Mouse (Mus musculus): ENCODE measurements around the gene Nckap5. TPM values are rescaled to one million over a fixed set of nuclear protein-coding genes. Genes with fewer than 3 reads are reported as not detected.

The Nckap5 gene
- total and polyA plus RNA-seq, 3 experiments: not detected

DNA sequence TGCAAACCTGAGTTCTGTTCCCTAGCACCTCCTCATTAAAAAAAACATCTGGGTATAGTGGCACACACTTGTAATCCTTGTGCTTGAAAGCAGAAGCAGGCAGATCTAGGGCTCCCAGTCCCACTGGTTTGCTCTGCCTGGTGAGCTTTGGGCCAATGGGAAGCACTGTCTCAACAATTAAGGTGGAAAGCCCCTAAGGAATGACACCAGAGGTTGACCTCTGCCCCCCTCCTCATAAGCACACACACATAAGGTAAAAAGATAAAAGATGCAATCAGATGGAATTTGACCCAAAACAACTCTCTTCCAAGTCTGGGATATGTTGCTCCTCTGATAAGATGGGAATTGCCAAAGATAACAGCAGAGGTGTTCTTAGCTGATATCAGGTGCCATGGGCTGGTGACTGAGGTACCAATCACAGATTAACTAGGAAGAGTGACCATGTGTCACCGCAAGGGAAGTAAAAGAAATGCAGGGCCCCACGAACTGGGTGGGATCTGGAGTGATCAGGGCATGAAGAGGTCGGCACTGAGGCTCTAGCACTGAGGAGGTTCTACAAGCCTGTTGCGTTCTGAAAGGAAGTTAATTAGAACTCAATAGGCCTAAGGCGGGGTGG, 110.8 kb downstream of the Nckap5 start:
- no peak for DNase-seq (ENCODE audit: low read depth, low spot score)

DNA sequence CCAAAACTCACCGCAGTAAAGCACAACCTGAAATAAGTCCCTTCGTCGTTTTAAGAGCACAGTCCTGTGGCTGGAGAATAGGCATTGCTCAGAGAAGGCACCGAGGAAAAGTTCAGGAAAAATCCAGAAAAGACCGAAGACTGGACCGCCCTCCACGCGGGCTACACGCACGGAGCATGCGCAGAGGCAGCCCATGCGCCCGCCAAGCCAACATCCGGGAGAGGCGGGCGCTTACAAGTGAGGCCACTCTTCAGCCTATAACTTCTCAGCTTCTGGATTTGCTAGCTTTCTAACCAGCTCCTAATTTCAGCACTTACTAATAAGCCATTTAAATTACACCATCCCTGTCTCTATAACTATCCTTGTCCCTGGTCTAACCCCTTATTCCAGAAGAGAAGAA, 124.0 kb downstream of the Nckap5 start:
- H3K9ac ChIP-seq (ENCODE audit: control insufficient read depth, low read depth, low read length, poor library complexity, severe bottlenecking): no peak overlapping the region
- H3K4me1 ChIP-seq (ENCODE audit: control insufficient read depth in 1 of 2, insufficient read depth in 2 of 2, low read length in 2 of 2): no peaks in the 10 kb centered on the region
- H3K9me3 ChIP-seq (replicated peaks; ENCODE audit: insufficient read depth, low read length): no peaks in the 10 kb centered on the region
- no peaks in the 10 kb centered on the region for H3K79me2 ChIP-seq (ENCODE audit: control insufficient read depth, insufficient read depth, low read length, poor library complexity)
- no peaks in the 10 kb centered on the region for H3K36me3 ChIP-seq (ENCODE audit: control insufficient read depth in 1 of 2, insufficient read depth in 2 of 2, low read length in 2 of 2)
- H3K27me3 ChIP-seq (ENCODE audit: control insufficient read depth in 1 of 2, insufficient read depth in 2 of 2, low read length in 2 of 2): no peaks in the 10 kb centered on the region
- TF ChIP-seq NELFE (IDR thresholded peaks at IDR 0.05; ENCODE audit: low read depth, low read length) (no peak), RAD21 (IDR thresholded peaks at IDR 0.05; ENCODE audit: low read depth, low read length) (no peak), BHLHE40 (IDR thresholded peaks at IDR 0.05; ENCODE audit: borderline replicate concordance, low read depth, low read length) (no peak), CHD2 (IDR thresholded peaks at IDR 0.05; ENCODE audit: low read length) (no peak), CTCF (IDR thresholded peaks at IDR 0.05 in 2 of 3, conservative IDR thresholded peaks at IDR 0.05 in 1 of 3; ENCODE audit: control insufficient read depth in 1 of 3, insufficient read depth in 1 of 3, low read depth in 2 of 3, low read length in 3 of 3, poor library complexity in 1 of 3, severe bottlenecking in 1 of 3) (no peak), MAFK (IDR thresholded peaks at IDR 0.05; ENCODE audit: borderline replicate concordance, low read depth, low read length) (no peak), MAZ (IDR thresholded peaks at IDR 0.05; ENCODE audit: low read depth, low read length) (no peak), JUND (IDR thresholded peaks at IDR 0.05; ENCODE audit: low read depth, low read length) (no peak), MYC (IDR thresholded peaks at IDR 0.05; ENCODE audit: low read depth, low read length) (no peak), TAL1 (IDR thresholded peaks at IDR 0.05; ENCODE audit: low read length) (no peak), POLR2A (IDR thresholded peaks at IDR 0.05; ENCODE audit: control insufficient read depth in 1 of 2, insufficient read depth in 1 of 2, low read depth in 1 of 2, low read length in 2 of 2, poor library complexity in 1 of 2) (no peak), POLR2AphosphoS5 (IDR thresholded peaks at IDR 0.05; ENCODE audit: borderline replicate concordance, low read depth, low read length) (no peak), KAT2A (conservative IDR thresholded peaks at IDR 0.05; ENCODE audit: low read depth, low read length) (no peak), CHD1 (IDR thresholded peaks at IDR 0.05; ENCODE audit: low read depth, low read length) (no peak), HCFC1 (IDR thresholded peaks at IDR 0.05; ENCODE audit: low read depth, low read length) (no peak)
- H3K4me3 ChIP-seq (ENCODE audit: control insufficient read depth in 1 of 2, insufficient read depth in 1 of 2, low read depth in 2 of 2, low read length in 2 of 2): no peak overlapping the region
- H3K27ac ChIP-seq (ENCODE audit: control insufficient read depth, low read depth, low read length): no peak overlapping the region
- DNase-seq (ENCODE audit: low read depth, low spot score): no peak

More for the DNA sequence above, 110.8 kb downstream of the Nckap5 start:
- H3K4me1 ChIP-seq (ENCODE audit: control insufficient read depth in 1 of 2, insufficient read depth in 2 of 2, low read length in 2 of 2): no peaks in the 10 kb centered on the region
- H3K27ac ChIP-seq (ENCODE audit: control insufficient read depth, low read depth, low read length): no peak overlapping the region
- no peaks in the 10 kb centered on the region for H3K79me2 ChIP-seq (ENCODE audit: control insufficient read depth, insufficient read depth, low read length, poor library complexity)
- no peak overlapping the region for H3K9ac ChIP-seq (ENCODE audit: control insufficient read depth, low read depth, low read length, poor library complexity, severe bottlenecking)
- H3K4me3 ChIP-seq (ENCODE audit: control insufficient read depth in 1 of 2, insufficient read depth in 1 of 2, low read depth in 2 of 2, low read length in 2 of 2): no peak overlapping the region
- TF ChIP-seq NELFE (IDR thresholded peaks at IDR 0.05; ENCODE audit: low read depth, low read length): no peak
- no peaks in the 10 kb centered on the region for H3K27me3 ChIP-seq (ENCODE audit: control insufficient read depth in 1 of 2, insufficient read depth in 2 of 2, low read length in 2 of 2)
- H3K9me3 ChIP-seq (replicated peaks; ENCODE audit: insufficient read depth, low read length): no peaks in the 10 kb centered on the region
- H3K36me3 ChIP-seq (ENCODE audit: control insufficient read depth in 1 of 2, insufficient read depth in 2 of 2, low read length in 2 of 2): no peaks in the 10 kb centered on the region

DNA sequence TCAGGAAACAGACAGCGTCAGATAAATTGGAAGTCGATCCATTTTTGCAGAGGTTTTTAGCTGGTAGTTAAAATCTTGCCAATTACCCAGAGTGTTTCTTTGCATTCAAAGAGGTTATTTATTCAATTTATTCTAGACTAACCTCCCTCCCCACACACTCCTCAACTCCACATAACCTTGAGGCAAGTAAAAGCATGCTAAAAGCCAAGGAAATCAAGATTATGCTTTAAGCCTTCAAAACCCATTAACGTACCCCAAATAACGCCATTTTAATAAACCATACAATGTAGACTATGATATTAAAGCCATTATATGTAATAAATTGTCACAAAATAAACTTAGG, 129.7 kb downstream of the Nckap5 start:
- no peak for DNase-seq (ENCODE audit: low read depth, low spot score)
- Histone ChIP-seq H3K9ac (ENCODE audit: control insufficient read depth, low read depth, low read length, poor library complexity, severe bottlenecking) (no peak overlapping the region), H3K4me3 (ENCODE audit: control insufficient read depth in 1 of 2, insufficient read depth in 1 of 2, low read depth in 2 of 2, low read length in 2 of 2) (no peak overlapping the region), H3K27ac (ENCODE audit: control insufficient read depth, low read depth, low read length) (no peak overlapping the region), H3K27me3 (ENCODE audit: control insufficient read depth in 1 of 2, insufficient read depth in 2 of 2, low read length in 2 of 2) (no peaks in the 10 kb centered on the region), H3K79me2 (ENCODE audit: control insufficient read depth, insufficient read depth, low read length, poor library complexity) (no peaks in the 10 kb centered on the region), H3K36me3 (ENCODE audit: control insufficient read depth in 1 of 2, insufficient read depth in 2 of 2, low read length in 2 of 2) (no peaks in the 10 kb centered on the region), H3K9me3 (replicated peaks; ENCODE audit: insufficient read depth, low read length) (no peaks in the 10 kb centered on the region), H3K4me1 (ENCODE audit: control insufficient read depth in 1 of 2, insufficient read depth in 2 of 2, low read length in 2 of 2) (no peaks in the 10 kb centered on the region)
- TF ChIP-seq MYC (IDR thresholded peaks at IDR 0.05; ENCODE audit: low read depth, low read length) (no peak), USF1 (IDR thresholded peaks at IDR 0.05; ENCODE audit: low read depth, low read length) (no peak), MAZ (IDR thresholded peaks at IDR 0.05; ENCODE audit: low read depth, low read length) (no peak), CHD1 (IDR thresholded peaks at IDR 0.05; ENCODE audit: low read depth, low read length) (no peak), NELFE (IDR thresholded peaks at IDR 0.05; ENCODE audit: low read depth, low read length) (no peak), SMC3 (IDR thresholded peaks at IDR 0.05; ENCODE audit: low read depth, low read length) (no peak), HCFC1 (IDR thresholded peaks at IDR 0.05; ENCODE audit: low read depth, low read length) (no peak), RAD21 (IDR thresholded peaks at IDR 0.05; ENCODE audit: low read depth, low read length) (no peak), BHLHE40 (IDR thresholded peaks at IDR 0.05; ENCODE audit: borderline replicate concordance, low read depth, low read length) (no peak), KAT2A (conservative IDR thresholded peaks at IDR 0.05; ENCODE audit: low read depth, low read length) (no peak), MAX (IDR thresholded peaks at IDR 0.05; ENCODE audit: low read length) (no peak), POLR2A (IDR thresholded peaks at IDR 0.05; ENCODE audit: control insufficient read depth in 1 of 2, insufficient read depth in 1 of 2, low read depth in 1 of 2, low read length in 2 of 2, poor library complexity in 1 of 2) (no peak), USF2 (IDR thresholded peaks at IDR 0.05; ENCODE audit: borderline replicate concordance in 1 of 2, insufficient read depth in 1 of 2, low read depth in 1 of 2, low read length in 2 of 2) (no peak)

Measured in MEL (cell line).